Comparison of ENCODE assay signal across 20 mouse cellular contexts in the genomic region with DNA sequence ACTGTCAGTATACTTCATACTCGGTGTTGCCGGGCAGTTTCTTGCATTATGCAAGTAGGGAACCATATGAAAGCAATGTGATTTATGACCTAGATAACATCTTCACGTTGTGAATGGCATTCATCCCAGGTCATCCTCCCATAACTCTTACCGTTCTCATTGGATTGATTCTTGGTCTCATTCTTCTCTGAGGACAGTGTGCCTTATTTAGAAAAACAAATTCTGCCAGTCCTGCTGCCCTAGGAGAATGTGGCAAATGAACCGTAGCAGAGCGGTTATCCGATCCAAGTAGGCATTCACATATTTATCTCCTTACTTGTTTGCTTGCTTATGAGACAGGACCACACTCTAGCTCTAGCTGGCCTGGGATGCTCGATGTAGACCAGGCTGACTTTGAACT. TPM values are rescaled to one million over a fixed set of nuclear protein-coding genes. Genes with fewer than 3 reads are reported as not detected.
A peak's percentile ranks its signal among the peaks of the same experiment; 100 is the strongest.
DNase-seq lines count a peak whose midpoint lies in the region; ATAC-seq lines count a peak whose summit lies in the region.
"Had no signal": no experiment of that assay in that cellular context is flagged by ENCODE, and none has a peak within 500 bp of the region (broad histone marks: within the 10 kb centered on the region; RNA-seq: fewer than 3 reads in every experiment).

No protein-coding gene starts in this region.

- peak; percentile 59 for ATAC-seq in cerebellum, adult (ENCODE audit: insufficient number of reproducible peaks, low FRiP score, low TSS enrichment)
- ATAC-seq: forebrain, embryonic 13.5 days; intestine, embryonic 16.5 days; lung, postnatal 0 days had no signal

- no peak for DNase-seq in cerebellum, adult 11 months
- peak; percentile 86 for DNase-seq in Muller cell, postnatal 12 days (ENCODE audit: inconsistent ontology term)
- peak; percentile 54 for DNase-seq in cerebellum, adult 9-10 months
- peak; percentile 3 to 35 for DNase-seq in cerebellum, postnatal 36 days
- DNase-seq in spleen, postnatal 4 days (ENCODE audit: low spot score in 2 of 2): no peak
- no peak for DNase-seq in adrenal gland, adult 2 months
- DNase-seq: adrenal gland, postnatal 36 days; gastrocnemius, postnatal 14 days; heart, adult 11 months; heart, postnatal 4 days; layer of hippocampus, adult 9-11 months; liver, embryonic 13.5 days; lung, adult 18-20 months; lung, postnatal 4 days; right cerebral cortex, adult 18-20 months; right cerebral cortex, postnatal 4 days had no signal

RNA-seq across cellular contexts. Expression of a gene that starts 32.0 kb away (rescaled TPM):
- total RNA-seq in adrenal gland, adult 2 months (2021): under 1 TPM in 1 of 2 experiments, not detected in 1; 0.14 TPM
- polyA plus RNA-seq in adrenal gland, adult 2 months (2012; rRNA removed): 0.03 TPM in 1 of 2 replicates, not detected in the other

Comparison
In these comparisons a context has a peak if more than half of its experiments do, and no peak if none do; other contexts are left out.
1. DNase-seq: peak in Muller cell, postnatal 12 days (single experiment), cerebellum, adult 9-10 months (single experiment) and cerebellum, postnatal 36 days (2 of 2); none in cerebellum, adult 11 months (single experiment), spleen, postnatal 4 days (0 of 2) and adrenal gland, adult 2 months (single experiment).